Mouse (Mus musculus) C3H10T1/2 (cell line): Measurements from ENCODE around the gene Rab40c. TPM values are rescaled to one million over a fixed set of nuclear protein-coding genes. Genes with fewer than 3 reads are reported as not detected.

Experiments
- polyA plus RNA-seq, 2 experiments: library from polyadenylated mRNA; unstranded; fragments of >200 nt; fragmentation: generic; extraction: Trizol; gene quantifications; one replicate each; pipeline ENCODE4 v1.2.1; 2012; ENCODE audit warnings: missing spikeins in 2 of 2

The Rab40c gene
- polyA plus RNA-seq: 10 to 100 TPM; 14.7 to 31.1 TPM

GRCm38 (mm10) chr17:25919144-25919785 lies at the start of gene Rab40c:
Rab40c (minus strand) TSS chr17:25919727.

GRCm38 (mm10) chr17:25951803-25952623 lies 32.5 kb upstream of the Rab40c start, which contains the start of gene A930017K11Rik:
A930017K11Rik (minus strand) TSS chr17:25952565.

GRCm38 (mm10) chr17:25944366-25945163 lies 25.0 kb upstream of the Rab40c start, which contains the start of the genes Pigq and Nhlrc4:
Pigq (minus strand) TSS chr17:25944936.
Nhlrc4 (minus strand) TSS chr17:25944961.

GRCm38 (mm10) chr17:25880196-25880910 lies 39.2 kb downstream of the Rab40c start, which contains the start of gene Wfikkn1:
Wfikkn1 (minus strand) TSS chr17:25880858.

GRCm38 (mm10) chr17:25874721-25875170 lies 44.8 kb downstream of the Rab40c start, which contains the start of gene Mettl26:
Mettl26 (plus strand) TSS chr17:25875074.

GRCm38 (mm10) chr17:25868601-25869191 lies 50.8 kb downstream of the Rab40c start, which contains the start of gene Mcrip2:
Mcrip2 (minus strand) TSS chr17:25868764.

GRCm38 (mm10) chr17:25860832-25861703 lies 58.5 kb downstream of the Rab40c start, which contains the start of gene Wdr90:
Wdr90 (minus strand) TSS chr17:25861501.

GRCm38 (mm10) chr17:25844396-25844901 lies 75.1 kb downstream of the Rab40c start, which contains the start of gene Rhot2:
Rhot2 (minus strand) TSS chr17:25844851.

GRCm38 (mm10) chr17:25841117-25841880 lies 78.2 kb downstream of the Rab40c start, which contains the start of gene Gm20683:
Gm20683 (minus strand) TSS chr17:25841763.

GRCm38 (mm10) chr17:25837076-25837410 lies 82.5 kb downstream of the Rab40c start, which contains the start of gene Rhbdl1:
Rhbdl1 (minus strand) TSS chr17:25837295.

GRCm38 (mm10) chr17:25833291-25833663 lies 86.2 kb downstream of the Rab40c start, which contains the start of gene Stub1:
Stub1 (minus strand) TSS chr17:25833404.

Other genes with a start within 250 kb of the Rab40c start
- under 1 TPM; 0.68 to 0.90 TPM for gene Gng13, start 202.6 kb downstream of the Rab40c start, polyA plus RNA-seq
- gene Chtf18, start 192.3 kb downstream of the Rab40c start, polyA plus RNA-seq: 10 to 100 TPM; 13.0 to 64.2 TPM
- gene Rpusd1, start 192.1 kb downstream of the Rab40c start, polyA plus RNA-seq: 10 to 100 TPM; 29.8 to 35.4 TPM
- under 1 TPM; 0.01 to 0.05 TPM for gene Mslnl, start 183.7 kb downstream of the Rab40c start, polyA plus RNA-seq
- gene Msln, start 165.3 kb downstream of the Rab40c start, polyA plus RNA-seq: 10 to 100 TPM in 1 of 2 experiments, 1 to 10 TPM in 1; 5.9 to 17.1 TPM
- 10 to 100 TPM; 19.4 to 24.0 TPM for gene Narfl, start 146.0 kb downstream of the Rab40c start, polyA plus RNA-seq
- 10 to 100 TPM; 33.9 to 66.4 TPM for gene Haghl, start 134.1 kb downstream of the Rab40c start, polyA plus RNA-seq
- under 1 TPM; 0.11 to 0.14 TPM for gene Ccdc78, start 133.1 kb downstream of the Rab40c start, polyA plus RNA-seq
- 10 to 100 TPM; 89.1 to 99.0 TPM for gene Fam173a, start 126.8 kb downstream of the Rab40c start, polyA plus RNA-seq
- 1 to 10 TPM in 1 of 2 experiments, not detected in 1; 1.4 TPM for gene AC134908.4, start 124.1 kb downstream of the Rab40c start, polyA plus RNA-seq
- 100 to 1,000 TPM in 1 of 2 experiments, 10 to 100 TPM in 1; 88.0 to 177 TPM for gene Metrn, start 122.6 kb downstream of the Rab40c start, polyA plus RNA-seq
- gene Fbxl16, start 110.6 kb downstream of the Rab40c start, polyA plus RNA-seq: under 1 TPM; 0.05 to 0.27 TPM
- 10 to 100 TPM in 1 of 2 experiments, 1 to 10 TPM in 1; 10.0 to 27.6 TPM for gene Wdr24, start 96.1 kb downstream of the Rab40c start, polyA plus RNA-seq
- 10 to 100 TPM; 14.3 to 39.3 TPM for gene Jmjd8, start 90.9 kb downstream of the Rab40c start, polyA plus RNA-seq
- 100 to 1,000 TPM; 242 to 426 TPM for gene Stub1, start 86.3 kb downstream of the Rab40c start, polyA plus RNA-seq
- gene Rhbdl1, start 82.4 kb downstream of the Rab40c start, polyA plus RNA-seq: 1 to 10 TPM in 1 of 2 experiments, under 1 TPM in 1; 0.07 to 1.4 TPM
- gene Gm20683, start 78.0 kb downstream of the Rab40c start, polyA plus RNA-seq: 1 to 10 TPM in 1 of 2 experiments, under 1 TPM in 1; 0.06 to 1.5 TPM
- 10 to 100 TPM; 17.7 to 29.4 TPM for gene Rhot2, start 74.9 kb downstream of the Rab40c start, polyA plus RNA-seq
- gene Wdr90, start 58.2 kb downstream of the Rab40c start, polyA plus RNA-seq: 10 to 100 TPM; 15.7 to 20.9 TPM
- 10 to 100 TPM; 19.6 to 60.3 TPM for gene Mcrip2, start 51.0 kb downstream of the Rab40c start, polyA plus RNA-seq
- gene Mettl26, start 44.7 kb downstream of the Rab40c start, polyA plus RNA-seq: 10 to 100 TPM; 39.4 to 53.9 TPM
- 1 to 10 TPM in 1 of 2 experiments, under 1 TPM in 1; 0.22 to 1.1 TPM for gene Wfikkn1, start 38.9 kb downstream of the Rab40c start, polyA plus RNA-seq
- gene Pigq, start 25.2 kb upstream of the Rab40c start, polyA plus RNA-seq: 10 to 100 TPM; 24.9 to 42.4 TPM
- under 1 TPM; 0.02 to 0.78 TPM for gene Nhlrc4, start 25.2 kb upstream of the Rab40c start, polyA plus RNA-seq
- under 1 TPM; 0.02 to 0.04 TPM for gene A930017K11Rik, start 32.8 kb upstream of the Rab40c start, polyA plus RNA-seq
- 10 to 100 TPM in 1 of 2 experiments, 1 to 10 TPM in 1; 4.7 to 13.1 TPM for gene Capn15, start 66.1 kb upstream of the Rab40c start, polyA plus RNA-seq
- 10 to 100 TPM in 1 of 2 experiments, 1 to 10 TPM in 1; 6.5 to 26.0 TPM for gene Rab11fip3, start 149.8 kb upstream of the Rab40c start, polyA plus RNA-seq
- gene Decr2, start 170.6 kb upstream of the Rab40c start, polyA plus RNA-seq: 10 to 100 TPM in 1 of 2 experiments, 1 to 10 TPM in 1; 1.2 to 18.9 TPM
- gene Nme4, start 175.9 kb upstream of the Rab40c start, polyA plus RNA-seq: 10 to 100 TPM; 49.6 to 54.8 TPM
- gene Tmem8, start 193.6 kb upstream of the Rab40c start, polyA plus RNA-seq: 10 to 100 TPM in 1 of 2 experiments, 1 to 10 TPM in 1; 3.2 to 11.1 TPM
- gene Mrpl28, start 203.8 kb upstream of the Rab40c start, polyA plus RNA-seq: 100 to 1,000 TPM; 206 to 383 TPM
- gene Axin1, start 219.0 kb upstream of the Rab40c start, polyA plus RNA-seq: 10 to 100 TPM; 19.2 to 34.4 TPM